Mouse (Mus musculus) midbrain, postnatal 0 days (tissue): ENCODE measurements around the gene Nsun5. TPM values are rescaled to one million over a fixed set of nuclear protein-coding genes. Genes with fewer than 3 reads are reported as not detected.

ENCODE experiments used
- ATAC-seq: fragments of 200-750 bp; cut with Nextera tagmentation; 2 replicates; pipeline ENCODE4 v1.8.0; 2017; ENCODE audit warnings: moderate number of reproducible peaks, mild to moderate bottlenecking, moderate TSS enrichment, moderate library complexity; ENCODE audit not compliant: low FRiP score
- DNase-seq: peaks from one replicate; pipeline ENCODE4 v3.0.0-alpha.2; 2015; ENCODE audit warnings: low spot score
- H3K27ac ChIP-seq: fragments of 300-500 bp; sonication (generic); 2 replicates; pipeline ENCODE4 v1.5.1; 2014; ENCODE audit warnings: low read depth, mild to moderate bottlenecking, low read length, mixed read lengths
- H3K27me3 ChIP-seq: fragments of 300-500 bp; sonication (generic); 2 replicates; pipeline ENCODE4 v1.6.1; 2014; ENCODE audit warnings: low read length, control low read depth, mixed read lengths; ENCODE audit not compliant: insufficient read depth
- H3K36me3 ChIP-seq: fragments of 300-500 bp; sonication (generic); 2 replicates; pipeline ENCODE4 v1.6.1; 2014; ENCODE audit warnings: low read length, control low read depth, mixed read lengths; ENCODE audit not compliant: insufficient read depth
- H3K4me1 ChIP-seq: fragments of 300-500 bp; sonication (generic); 2 replicates; pipeline ENCODE4 v1.6.1; 2014; ENCODE audit warnings: mild to moderate bottlenecking, control low read depth, antibody characterized with exemption, low read length, mixed read lengths; ENCODE audit not compliant: insufficient read depth
- H3K4me2 ChIP-seq: fragments of 300-500 bp; sonication (generic); 2 replicates; pipeline ENCODE4 v1.6.1; 2014; ENCODE audit warnings: low read depth, mild to moderate bottlenecking, low read length, mixed read lengths; ENCODE audit not compliant: poor library complexity, severe bottlenecking
- H3K4me3 ChIP-seq: fragments of 300-500 bp; sonication (generic); 2 replicates; pipeline ENCODE4 v1.5.1; 2014; ENCODE audit warnings: low read depth, mild to moderate bottlenecking, low read length, moderate library complexity
- H3K9ac ChIP-seq: fragments of 300-500 bp; sonication (generic); replicated peaks from 2 replicates; pipeline ENCODE4 v1.6.1; 2014; ENCODE audit warnings: mild to moderate bottlenecking, low read length, moderate library complexity, mixed read lengths; ENCODE audit not compliant: poor library complexity, severe bottlenecking
- H3K9me3 ChIP-seq: fragments of 300-500 bp; sonication (generic); 2 replicates; pipeline ENCODE4 v1.6.1; 2016; ENCODE audit warnings: low read length, control low read depth
- CTCF ChIP-seq: IDR thresholded peaks from 2 replicates; pipeline ENCODE4 v1.5.1; 2016; ENCODE audit warnings: antibody characterized with exemption, mild to moderate bottlenecking
- WGBS: fragments of 180-500 bp; shearing (Covaris S2); extraction: QIAGEN DNeasy Blood & Tissue Kit; methylation state at CpG from one replicate; pipeline ENCODE4 v1.1.7; 2014; 5-methylcytosine and 5-hydroxymethylcytosine counted together
- polyA plus RNA-seq: library from polyadenylated mRNA; unstranded; fragments of >200 nt; fragmentation: Nextera tagmentation; extraction: Ambion mirVana; gene quantifications from 2 replicates; pipeline ENCODE4 v1.2.1, GENCODE M21; 2015
- total RNA-seq: library from RNA; depleted of rRNA; stranded (reverse); fragments of >200 nt; gene quantifications from 2 replicates; pipeline ENCODE4 v1.2.3, GENCODE M21; 2014

Nsun5 gene
- total and polyA plus RNA-seq, 2 experiments from 2014 or later: 16.8 to 24.8 TPM

- WGBS: under 1% methylated on average over 84 of the region's 110 CpGs
- DNase-seq: peak; percentile 93
- Histone ChIP-seq H3K9ac (peak within 1 kb of the TSS; percentile 97), H3K4me2 (peak within 1 kb of the TSS; percentile 79), H3K4me3 (peak within 1 kb of the TSS; percentile 96), H3K27me3 (no peaks in the 10 kb centered on the region), H3K36me3 (peaks cover 25% of the 10 kb centered on the region), H3K9me3 (no peaks in the 10 kb centered on the region), H3K4me1 (no peaks in the 10 kb centered on the region), H3K27ac (peak within 1 kb of the TSS; percentile 78)
- TF ChIP-seq CTCF: no peak
- ATAC-seq: peak; percentile 89
These were observed 24.5 kb downstream of the Nsun5 start, which contains the start of gene Pom121 for GRCm38 (mm10) chr5:135394004-135394823. Pom121 (minus strand) TSS chr5:135394546.

GRCm38 (mm10) chr5:135395826-135396225, 26.1 kb downstream of the Nsun5 start:
- Histone ChIP-seq H3K4me3 (no peak overlapping the region), H3K9ac (no peak overlapping the region), H3K36me3 (peaks cover 13% of the 10 kb centered on the region; the same call in 1 of the 2 replicates), H3K4me2 (no peak overlapping the region), H3K27ac (no peak overlapping the region), H3K4me1 (no peaks in the 10 kb centered on the region), H3K9me3 (no peaks in the 10 kb centered on the region), H3K27me3 (no peaks in the 10 kb centered on the region)
- 51% methylated on average over 5 of the region's 5 CpGs for WGBS
- peak; percentile 74 for TF ChIP-seq CTCF
- peak; percentile 64 for DNase-seq
- ATAC-seq: no peak

- Histone ChIP-seq H3K27ac (no peak overlapping the region), H3K4me1 (no peaks in the 10 kb centered on the region), H3K9ac (no peak overlapping the region), H3K27me3 (no peaks in the 10 kb centered on the region), H3K9me3 (no peaks in the 10 kb centered on the region), H3K4me3 (no peak overlapping the region), H3K4me2 (no peak overlapping the region), H3K36me3 (no peaks in the 10 kb centered on the region)
- DNase-seq: no peak
- TF ChIP-seq CTCF: no peak
- ATAC-seq: no peak
- WGBS: 75% methylated on average over 6 of the region's 6 CpGs
These were observed 29.6 kb downstream of the Nsun5 start for GRCm38 (mm10) chr5:135399382-135399781.

- Histone ChIP-seq H3K4me1 (no peaks in the 10 kb centered on the region), H3K4me3 (no peak overlapping the region), H3K9me3 (no peaks in the 10 kb centered on the region), H3K4me2 (no peak overlapping the region), H3K9ac (no peak overlapping the region), H3K36me3 (no peaks in the 10 kb centered on the region), H3K27ac (no peak overlapping the region), H3K27me3 (no peaks in the 10 kb centered on the region)
- DNase-seq: peak; percentile 86
- TF ChIP-seq CTCF: peak; percentile 95
- WGBS: 8% methylated on average over 2 of the region's 2 CpGs
- no peak for ATAC-seq
These were observed 30.5 kb downstream of the Nsun5 start for GRCm38 (mm10) chr5:135400244-135400643.

GRCm38 (mm10) chr5:135404623-135405022, 34.9 kb downstream of the Nsun5 start:
- ATAC-seq (peak; percentile 72), DNase-seq (peak; percentile 81)
- Histone ChIP-seq H3K9ac (no peak overlapping the region), H3K4me1 (no peaks in the 10 kb centered on the region), H3K9me3 (no peaks in the 10 kb centered on the region), H3K4me3 (peak overlapping the region; percentile 3; the same call in 1 of the 2 replicates), H3K27me3 (no peaks in the 10 kb centered on the region), H3K4me2 (peak overlapping the region; percentile 38), H3K27ac (no peak overlapping the region), H3K36me3 (peaks cover 3% of the 10 kb centered on the region)
- WGBS: 29% methylated on average over 20 of the region's 20 CpGs
- no peak for TF ChIP-seq CTCF

GRCm38 (mm10) chr5:135405437-135405836, 35.7 kb downstream of the Nsun5 start:
- ATAC-seq (no peak), DNase-seq (no peak)
- H3K9me3 ChIP-seq: no peaks in the 10 kb centered on the region
- no peak overlapping the region for H3K4me3 ChIP-seq
- no peak for TF ChIP-seq CTCF
- H3K27me3 ChIP-seq: no peaks in the 10 kb centered on the region
- peaks cover 11% of the 10 kb centered on the region for H3K36me3 ChIP-seq
- no peak overlapping the region for H3K27ac ChIP-seq
- 82% methylated on average over 8 of the region's 9 CpGs for WGBS
- no peak overlapping the region for H3K4me2 ChIP-seq
- H3K4me1 ChIP-seq: no peaks in the 10 kb centered on the region
- no peak overlapping the region for H3K9ac ChIP-seq
